ENCODE assay signal across 1 mouse cellular context in the genomic region with DNA sequence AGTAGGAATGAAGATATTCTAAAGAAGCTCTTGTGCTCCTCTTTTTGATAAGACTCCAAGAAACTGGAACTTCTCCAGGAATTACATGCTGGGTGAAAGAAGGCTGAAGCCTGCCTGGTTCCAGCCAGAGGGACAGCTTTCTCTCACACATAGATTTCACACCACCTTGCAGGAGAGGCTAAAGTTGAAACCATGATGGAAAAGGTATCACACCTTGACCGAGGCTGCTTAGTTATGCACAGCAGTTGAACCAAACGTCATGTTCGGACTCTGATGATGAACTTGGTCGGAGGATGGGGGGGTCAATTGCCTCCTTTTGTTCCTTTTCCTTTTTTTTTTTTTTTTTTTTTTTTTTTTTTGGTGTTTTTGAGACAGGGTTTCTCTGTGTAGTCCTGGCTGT.
TF ChIP-seq lines count a peak whose summit lies in the region.

No protein-coding gene starts in this region.

TF ChIP-seq in MEL, 35 proteins besides CTCF, POLR2A, EP300 and RAD21 (continued from another document):
- TF ChIP-seq E2F4 (IDR thresholded peaks at IDR 0.05; ENCODE audit: borderline replicate concordance, low read depth, low read length), result no peak
- no peak for TF ChIP-seq TBP (IDR thresholded peaks at IDR 0.05; ENCODE audit: low read depth, low read length)
- TF ChIP-seq BHLHE40 (IDR thresholded peaks at IDR 0.05; ENCODE audit: borderline replicate concordance, low read depth, low read length), result no peak
- no peak for TF ChIP-seq SIN3A (IDR thresholded peaks at IDR 0.05; ENCODE audit: low read length)
- TF ChIP-seq RCOR1 (IDR thresholded peaks at IDR 0.05; ENCODE audit: low read depth, low read length), result no peak
- no peak for TF ChIP-seq ZNF384 (IDR thresholded peaks at IDR 0.05; ENCODE audit: low read depth, low read length)
- no peak for TF ChIP-seq POLR2AphosphoS5 (IDR thresholded peaks at IDR 0.05; ENCODE audit: borderline replicate concordance, low read depth, low read length)
- TF ChIP-seq NRF1 (IDR thresholded peaks at IDR 0.05; ENCODE audit: insufficient read depth, low read depth, low read length, poor library complexity, severe bottlenecking), result no peak
- TF ChIP-seq ZMIZ1 (IDR thresholded peaks at IDR 0.05; ENCODE audit: low read depth, low read length), result no peak
- TF ChIP-seq KAT2A (conservative IDR thresholded peaks at IDR 0.05; ENCODE audit: low read depth, low read length), result no peak
- no peak for TF ChIP-seq ETS1 (IDR thresholded peaks at IDR 0.05; ENCODE audit: low read depth, low read length)
- no peak for TF ChIP-seq JUND (IDR thresholded peaks at IDR 0.05; ENCODE audit: low read depth, low read length)
- TF ChIP-seq MYB (IDR thresholded peaks at IDR 0.05; ENCODE audit: low read depth, low read length), result no peak
- no peak for TF ChIP-seq MEF2A (IDR thresholded peaks at IDR 0.05; ENCODE audit: extremely low read depth, insufficient replicate concordance, low read depth, low read length, poor library complexity, severe bottlenecking)
- no peak for TF ChIP-seq USF2 (IDR thresholded peaks at IDR 0.05; ENCODE audit: borderline replicate concordance in 1 of 2, insufficient read depth in 1 of 2, low read depth in 1 of 2, low read length in 2 of 2)
